Mouse (Mus musculus): ENCODE measurements around the gene Acoxl.

GRCm38 (mm10) chr2:128027696-128028095, 189.0 kb downstream of the Acoxl start:
- TF ChIP-seq CTCF (conservative IDR thresholded peaks at IDR 0.05; ENCODE audit: insufficient read depth, insufficient read length, low read depth, low read length) (no peak), POLR2A (IDR thresholded peaks at IDR 0.05; ENCODE audit: low read depth, low read length) (no peak)
